Mouse (Mus musculus) retina, postnatal 1 day (tissue): ENCODE data around the gene Padi6.

Source experiments
- DNase-seq: peaks from one replicate; pipeline ENCODE4 v3.0.0-alpha.2; 2012

Padi6 gene

DNA sequence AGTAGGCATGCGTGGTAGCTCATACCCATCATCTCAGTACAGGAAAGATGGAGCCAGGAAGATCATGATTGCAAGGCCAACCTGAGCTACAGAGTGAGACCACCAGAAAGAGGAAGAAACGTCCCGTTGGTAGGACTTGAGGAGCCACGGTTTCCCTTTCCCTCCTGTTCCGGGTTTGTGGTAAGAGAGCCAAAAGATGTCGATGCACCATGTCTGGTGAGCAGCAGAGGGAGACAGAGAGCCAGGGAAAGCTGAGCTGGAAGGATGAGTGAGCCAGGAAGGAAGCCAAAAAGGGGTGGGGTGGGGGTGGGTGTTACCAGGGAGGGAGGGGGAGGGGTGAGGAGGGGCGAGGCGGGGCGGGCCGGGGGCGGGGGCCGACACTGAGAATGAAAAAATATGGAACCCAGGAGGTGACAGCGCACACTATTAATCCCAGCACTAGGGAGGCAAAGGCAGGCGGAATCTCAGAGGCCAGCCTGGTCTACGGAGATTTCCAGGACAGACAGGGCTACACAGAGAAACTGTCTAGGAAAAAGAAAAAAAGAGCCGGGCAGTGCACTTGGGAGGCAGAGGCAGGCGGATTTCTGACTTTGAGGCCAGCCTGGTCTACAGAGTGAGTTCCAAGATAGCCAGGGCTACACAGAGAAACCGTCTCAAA, 62.6 kb downstream of the Padi6 start:
- DNase-seq: peak; percentile 89

DNA sequence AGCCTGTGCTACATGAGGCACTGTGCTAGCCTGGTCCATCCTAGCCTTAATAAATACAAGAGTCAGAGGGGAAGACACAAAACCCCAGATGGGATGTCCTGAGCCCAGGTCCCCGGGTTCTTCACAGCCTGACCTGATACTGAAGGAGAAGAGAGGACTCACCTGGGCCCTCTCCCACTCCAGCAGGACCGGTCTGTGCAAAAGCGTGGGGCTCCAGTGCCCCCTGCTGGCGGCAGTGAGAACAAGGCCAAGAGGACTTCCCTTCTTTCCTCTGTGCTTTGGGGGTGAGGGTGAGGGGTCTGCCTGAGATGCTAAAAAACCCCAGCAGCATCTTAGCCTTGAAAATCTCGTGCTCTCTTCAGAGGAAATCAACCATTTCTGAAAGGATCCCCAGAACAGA, 63.4 kb downstream of the Padi6 start:
- peak; percentile 62 for DNase-seq
